Mouse (Mus musculus) CD8-positive naive resting alpha-beta T cell, adult 2 months (primary cell): ENCODE data around the gene Tbl1x.
"Not testable (repeated sequence)": the region's sequence is repeated elsewhere in the genome, so short reads cannot be mapped to it uniquely, and the experiment has no call there.

Source experiments
- DNase-seq, 2 experiments: peaks; one replicate each; pipeline ENCODE4 v3.0.0; 2022; ENCODE audit warnings: low read depth in 2 of 2, low spot score in 2 of 2

Tbl1x gene

DNA sequence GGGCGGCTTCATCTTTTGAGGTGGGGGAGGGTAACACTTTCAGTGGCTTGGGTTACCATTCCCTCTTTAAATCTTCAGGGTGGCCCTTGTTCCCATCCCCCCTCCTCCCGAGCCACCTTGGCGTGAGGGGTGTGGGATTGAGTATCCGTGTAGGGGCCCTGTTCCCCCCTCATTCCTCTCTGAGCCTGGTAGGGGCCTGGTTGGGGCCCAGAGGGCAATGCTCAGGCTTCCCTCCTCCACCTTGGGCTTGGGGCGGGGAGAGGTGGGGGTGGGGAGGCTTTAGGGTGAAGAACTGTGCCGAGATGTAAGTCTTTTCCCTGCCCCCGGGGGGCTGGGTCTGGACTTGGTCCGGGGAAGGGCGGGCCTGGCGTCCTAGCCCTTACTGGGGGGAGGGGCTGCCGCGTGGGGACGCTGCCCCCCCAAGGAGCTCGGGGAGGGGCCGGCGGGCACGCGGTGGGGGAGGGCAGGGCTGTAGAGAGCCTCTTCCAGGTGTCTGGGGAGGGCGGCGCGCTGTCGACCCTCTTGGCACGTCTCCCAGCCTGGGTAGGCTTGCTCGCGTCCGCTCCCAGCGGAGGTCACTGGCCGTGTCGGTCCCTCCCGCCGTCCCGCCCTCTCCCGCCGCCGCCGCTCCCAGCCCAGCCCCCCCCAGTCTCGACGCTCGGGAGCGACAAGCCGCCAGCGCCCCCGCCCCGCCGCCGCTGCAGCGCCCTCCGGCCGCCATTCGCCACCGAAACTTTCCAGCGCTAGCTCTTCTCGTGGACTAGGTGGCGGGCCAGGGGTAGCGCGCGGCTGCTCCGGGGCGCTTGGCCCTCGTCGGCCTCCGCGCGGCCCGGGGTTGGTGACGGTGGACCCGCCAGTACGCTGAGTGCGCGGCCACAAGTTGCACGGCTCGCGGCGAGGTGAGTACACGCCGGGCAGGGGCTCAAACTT is at the start of gene Tbl1x:
TSS of gene Tbl1x (plus strand) at position 643 of the 930 bp plus-strand sequence.
- DNase-seq = peak; percentile 18 to 38

DNA sequence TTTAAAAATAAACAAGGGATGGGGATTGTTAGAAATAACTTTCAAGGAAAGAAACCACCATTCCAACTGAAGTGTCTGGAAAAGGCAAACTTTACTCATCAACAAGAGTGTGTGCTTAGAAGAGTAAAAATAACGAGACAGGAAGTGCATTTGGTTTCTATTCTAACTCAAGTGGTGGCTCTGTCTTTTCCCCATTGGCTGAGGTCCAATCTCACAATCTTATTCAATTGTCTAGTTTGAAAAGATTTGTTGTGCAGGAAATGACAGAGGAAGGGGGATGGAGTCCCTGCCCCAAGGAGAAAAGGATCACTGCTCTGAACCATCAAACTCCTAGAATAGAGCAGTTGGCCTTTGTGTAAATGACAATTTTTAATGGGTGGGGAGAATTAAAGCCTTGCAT is 41.6 kb upstream of the Tbl1x start:
- DNase-seq = no peak

DNA sequence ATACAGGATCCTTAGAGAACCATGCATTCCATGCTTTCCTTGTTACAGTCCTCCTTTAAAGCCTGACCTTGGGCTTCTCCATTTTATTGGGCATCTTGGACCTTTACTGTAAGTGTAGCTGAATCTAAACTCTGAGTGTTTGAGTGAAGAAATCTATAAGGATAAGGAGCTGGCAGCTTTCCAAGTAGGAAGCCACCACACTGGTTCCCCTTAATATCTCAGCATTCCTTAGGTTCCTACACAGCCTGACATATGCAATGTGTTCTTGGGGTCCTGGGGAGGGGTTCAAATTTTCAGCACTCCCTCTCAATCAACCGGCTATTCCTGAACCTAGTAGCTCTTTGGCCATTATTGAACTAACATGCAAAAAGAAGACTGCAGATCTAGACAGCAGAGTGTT is 38.0 kb upstream of the Tbl1x start:
- no peak for DNase-seq

DNA sequence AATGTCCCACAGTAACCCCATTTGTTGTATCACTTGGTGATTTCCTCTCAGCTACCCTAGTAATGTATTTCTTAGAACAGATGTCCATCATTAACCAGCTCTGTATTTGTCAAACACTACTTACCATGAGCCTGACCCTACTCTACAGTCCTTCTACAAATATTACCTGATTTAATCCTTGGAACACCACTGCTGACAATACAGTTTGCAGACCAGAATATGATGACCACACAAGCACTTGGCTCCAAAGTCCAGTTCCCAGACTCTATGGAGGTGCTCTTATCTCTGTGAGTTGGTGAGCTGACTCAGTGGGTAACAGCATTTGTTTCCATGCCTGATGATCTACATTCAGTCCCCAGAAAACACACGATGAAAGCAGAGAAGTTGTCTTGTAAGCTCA is 37.3 kb upstream of the Tbl1x start:
- DNase-seq = no peak

DNA sequence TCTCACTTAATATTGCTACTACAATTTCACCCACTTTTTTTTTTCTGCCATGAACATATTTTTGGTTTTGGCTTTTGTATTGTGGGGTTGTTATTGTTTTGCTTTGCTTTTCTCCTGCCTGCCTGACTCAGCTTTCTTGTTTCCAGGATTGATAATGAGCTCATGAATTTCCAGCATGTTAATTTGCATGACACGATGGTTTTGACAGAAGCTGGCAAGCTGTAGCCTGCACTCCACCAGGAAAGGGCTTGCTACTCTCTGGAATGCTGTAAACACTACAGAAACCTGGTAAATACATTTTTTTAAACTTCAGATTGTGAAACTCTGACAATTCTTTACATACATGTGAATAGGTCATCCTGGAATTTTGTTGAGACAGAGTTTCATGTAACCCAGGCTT is 36.3 kb upstream of the Tbl1x start:
- no peak for DNase-seq

DNA sequence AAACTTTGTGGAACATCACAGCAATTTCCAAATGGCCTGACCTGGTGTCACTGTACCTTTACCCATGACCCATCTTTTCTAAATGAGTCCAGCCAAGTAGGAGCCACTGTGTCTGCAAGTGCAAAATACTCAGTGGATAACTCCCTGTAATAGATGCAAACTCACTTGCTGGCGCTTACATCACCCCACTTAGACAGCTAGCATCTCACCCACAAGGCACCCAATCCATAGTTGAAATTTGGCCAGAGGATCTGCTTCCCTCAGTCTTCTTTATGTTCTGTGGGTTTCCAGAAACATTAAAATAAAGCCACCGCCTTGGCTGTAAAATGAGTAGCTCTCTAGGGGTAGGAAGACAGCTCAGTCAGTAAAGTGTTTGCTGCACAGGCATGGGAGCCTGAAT is 33.3 kb upstream of the Tbl1x start:
- no peak for DNase-seq

DNA sequence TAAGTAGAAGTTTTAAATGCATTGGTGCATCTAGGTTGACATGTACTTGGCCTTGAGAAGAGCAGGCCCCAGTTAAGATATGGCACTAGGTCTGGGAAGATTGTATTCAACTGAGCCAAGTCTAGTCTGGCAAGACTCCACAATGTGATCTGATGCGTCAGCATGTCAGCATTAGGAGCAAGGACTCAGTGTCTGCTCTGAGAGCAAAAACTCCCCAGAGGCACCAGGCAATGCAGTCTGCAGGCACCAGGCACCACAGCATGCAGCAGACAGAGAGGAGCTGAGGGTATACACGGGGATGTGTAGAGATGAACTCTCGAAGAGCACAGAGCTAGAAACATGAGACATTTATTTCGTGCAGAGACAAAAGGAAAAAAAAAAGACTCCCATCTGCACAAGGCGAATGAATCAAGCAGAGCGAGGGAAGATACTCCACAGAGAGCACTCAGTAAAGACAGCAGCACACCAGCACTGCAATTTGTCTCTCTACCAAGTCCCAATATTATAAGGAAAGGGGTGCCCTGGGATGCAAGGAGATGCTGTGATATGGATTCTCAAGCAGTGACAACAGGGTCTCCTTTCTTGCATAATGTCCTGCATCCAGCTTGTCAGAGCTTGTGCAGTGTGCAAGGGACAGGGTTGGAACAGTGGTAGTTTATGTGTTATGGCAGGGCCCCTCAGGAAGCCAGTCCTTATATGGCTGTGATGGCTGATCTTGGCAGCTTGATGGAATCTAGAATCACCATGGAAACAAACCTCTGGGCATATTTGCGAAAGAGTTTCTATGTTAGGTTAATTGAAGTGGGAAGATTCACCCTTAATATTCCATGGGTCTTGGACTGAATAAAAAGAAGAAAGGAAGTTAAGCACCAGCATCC is 22.7 kb upstream of the Tbl1x start:
- no peak for DNase-seq

DNA sequence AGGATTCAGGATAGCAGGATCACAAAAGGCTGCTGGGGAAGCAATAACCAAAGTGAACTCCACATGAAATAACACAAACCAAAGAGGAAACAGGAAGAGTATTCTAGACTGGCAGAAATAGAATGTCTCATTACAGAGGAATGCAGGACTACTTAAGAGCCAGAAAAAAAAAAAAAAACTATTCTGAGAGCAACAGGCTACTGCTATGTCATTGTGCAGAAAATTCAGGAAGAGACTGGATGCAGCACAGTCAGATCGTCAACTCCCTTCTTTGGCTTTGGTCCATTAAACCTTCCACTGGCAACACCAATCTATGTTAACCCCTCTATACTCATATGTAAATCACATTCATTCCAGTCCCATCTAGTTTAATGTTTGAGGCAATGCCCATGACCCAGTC is 20.7 kb upstream of the Tbl1x start:
- no peak for DNase-seq

DNA sequence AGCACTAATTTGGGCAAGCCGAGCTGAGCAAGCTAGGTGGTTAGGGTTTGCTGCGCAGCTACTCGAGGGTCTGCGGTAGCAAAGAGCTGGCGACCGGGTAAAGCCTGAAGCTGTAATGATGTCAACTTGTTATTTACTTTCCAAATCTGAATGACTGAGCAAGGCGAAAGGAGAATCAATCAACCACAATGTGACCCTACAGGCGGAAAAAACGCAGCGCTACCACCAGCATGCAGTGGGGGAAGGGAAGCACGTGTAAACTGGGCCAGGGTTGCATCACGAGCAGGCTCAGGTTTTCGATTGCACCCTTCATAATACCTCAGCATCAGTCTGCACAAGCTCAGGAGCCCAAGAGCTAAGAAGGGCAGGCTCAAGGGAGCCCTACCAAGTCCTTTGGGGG is 1.7 kb upstream of the Tbl1x start:
- peak; percentile 79 to 87 for DNase-seq

DNA sequence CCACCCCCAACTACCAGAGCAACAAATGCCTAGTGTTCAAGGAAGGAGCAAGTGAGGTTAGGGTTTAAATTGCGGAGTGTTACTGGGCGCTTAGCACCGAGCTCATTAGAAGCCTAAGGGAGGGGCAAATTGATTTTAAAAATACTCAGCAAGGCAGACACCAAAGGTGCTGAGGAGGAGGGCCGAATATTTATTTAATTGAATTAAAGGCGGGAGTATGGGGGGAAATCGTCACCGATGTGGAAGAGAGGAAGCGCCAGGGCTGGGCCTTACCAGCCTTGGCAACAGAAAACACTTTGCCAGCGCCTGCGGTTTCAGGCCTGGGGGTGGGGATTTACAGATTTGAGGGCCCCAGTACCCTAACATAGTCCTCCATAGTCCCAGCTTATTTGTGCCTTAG is 1.0 kb upstream of the Tbl1x start:
- DNase-seq = peak; percentile 6 to 22

DNA sequence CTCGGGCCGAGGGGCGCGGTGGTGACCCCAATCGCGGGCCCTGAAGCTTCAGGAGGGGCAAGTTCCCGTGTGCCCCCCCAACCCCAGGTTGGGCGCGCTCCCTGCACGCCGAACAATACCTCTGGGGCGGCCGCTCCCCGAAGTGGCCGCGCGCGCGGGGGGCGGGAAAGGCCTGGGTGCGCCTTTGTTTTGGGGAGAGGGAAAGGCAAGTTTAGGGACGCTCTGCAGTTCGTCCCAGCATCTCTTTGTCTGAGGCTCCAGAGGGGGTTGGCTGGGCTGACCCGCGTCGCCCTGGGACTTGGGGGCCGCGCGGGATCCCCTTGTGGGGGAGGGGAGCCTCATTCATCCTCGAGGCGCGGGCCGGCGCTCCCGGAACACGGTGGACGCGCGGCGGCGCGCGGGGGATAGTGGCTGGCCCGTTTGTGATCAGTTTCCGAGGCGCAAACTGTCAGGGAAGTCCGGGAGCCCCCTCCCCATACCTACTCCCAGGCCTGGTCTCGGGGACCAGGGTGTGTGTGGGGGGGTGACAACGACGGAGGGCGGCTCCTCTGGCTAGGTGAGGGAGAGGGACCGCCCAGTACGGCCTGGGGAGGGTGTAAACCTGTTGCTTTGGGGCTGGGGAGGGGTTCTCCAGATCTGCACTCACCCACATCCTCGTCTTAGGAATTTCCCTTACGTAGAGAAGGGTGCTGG is 634 bp downstream of the Tbl1x start:
- DNase-seq = peak; percentile 14 to 17

DNA sequence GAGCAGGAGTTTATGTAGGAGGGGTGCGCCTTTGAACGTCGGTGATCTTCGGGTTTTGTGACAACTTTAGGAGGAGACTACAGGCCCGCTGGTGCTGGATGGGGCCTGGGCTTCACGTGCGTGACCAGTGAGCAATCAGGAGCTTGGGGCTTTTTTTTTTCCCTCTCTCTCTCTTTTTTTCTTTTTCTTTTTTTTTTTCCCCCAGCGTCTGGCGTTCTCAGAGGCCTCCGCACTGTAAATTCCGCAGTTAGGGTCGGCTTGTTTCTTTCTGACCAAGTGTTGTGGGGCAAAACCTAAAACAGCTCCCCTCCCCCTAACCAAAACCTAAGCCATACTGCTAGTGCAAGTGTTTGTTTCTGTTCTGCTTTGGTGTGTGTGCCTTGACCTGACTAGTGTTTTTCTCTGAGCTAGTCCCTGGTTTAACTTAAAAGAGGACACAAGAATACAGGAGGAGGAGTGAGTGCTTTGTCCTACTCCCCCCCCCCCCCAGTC is 1.2 kb downstream of the Tbl1x start:
- no peak for DNase-seq

DNA sequence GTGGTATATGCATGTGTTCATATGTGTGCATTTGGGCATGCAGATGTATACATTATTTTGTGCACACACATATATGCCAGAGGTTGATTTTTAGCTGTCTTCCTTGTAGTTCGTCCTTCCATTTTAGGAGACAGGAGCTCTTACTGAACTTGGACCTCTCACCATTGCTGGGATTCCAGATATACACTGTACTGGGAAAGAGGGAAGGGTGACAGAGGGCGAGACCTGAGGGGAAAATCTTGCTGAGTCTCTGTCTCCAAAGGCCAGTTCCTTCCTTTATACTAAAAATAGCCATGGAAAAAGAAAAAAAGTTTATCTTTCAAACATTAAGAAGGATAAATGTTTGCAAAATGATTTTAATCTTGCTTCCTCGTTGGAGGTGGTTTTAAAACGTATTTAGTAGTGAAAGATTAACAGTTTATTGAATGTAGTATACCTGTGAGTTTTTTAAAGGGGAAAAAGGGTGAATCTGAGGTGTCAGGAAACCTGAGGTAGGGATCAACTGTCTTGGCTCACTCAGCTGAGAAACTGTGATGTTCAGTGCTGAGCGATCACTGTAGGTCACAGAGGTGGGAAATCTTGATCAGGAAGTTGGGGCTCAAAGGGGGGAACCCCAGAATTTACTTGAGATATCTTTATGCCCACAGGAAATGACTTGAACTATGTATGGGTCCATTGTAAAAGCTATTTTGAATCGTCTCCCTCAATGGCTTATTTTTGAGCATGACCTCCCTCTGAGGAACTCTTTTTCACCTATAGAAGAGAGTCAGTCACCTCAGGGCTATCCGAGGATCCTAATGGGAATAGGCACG is 6.7 kb downstream of the Tbl1x start:
- DNase-seq = no peak

DNA sequence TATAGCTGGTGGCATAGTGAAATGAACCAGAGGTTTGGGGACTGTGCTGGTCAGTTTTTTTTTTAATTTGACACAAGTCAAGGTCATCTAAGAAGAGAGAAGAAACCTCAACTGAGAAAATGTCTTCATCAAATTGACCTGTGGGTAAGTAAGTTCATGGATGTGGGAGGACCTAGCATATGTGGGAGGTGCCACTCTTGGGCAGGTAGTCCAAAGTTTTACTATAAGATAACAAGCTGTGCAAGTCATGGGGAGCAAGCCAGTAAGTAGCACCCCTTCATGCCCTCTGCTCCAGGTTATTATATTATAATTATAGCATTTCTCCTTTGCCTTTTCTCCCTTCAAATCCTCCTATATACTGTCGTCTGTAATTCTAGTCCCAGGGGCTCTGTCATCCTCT is 8.1 kb downstream of the Tbl1x start:
- DNase-seq = no peak

DNA sequence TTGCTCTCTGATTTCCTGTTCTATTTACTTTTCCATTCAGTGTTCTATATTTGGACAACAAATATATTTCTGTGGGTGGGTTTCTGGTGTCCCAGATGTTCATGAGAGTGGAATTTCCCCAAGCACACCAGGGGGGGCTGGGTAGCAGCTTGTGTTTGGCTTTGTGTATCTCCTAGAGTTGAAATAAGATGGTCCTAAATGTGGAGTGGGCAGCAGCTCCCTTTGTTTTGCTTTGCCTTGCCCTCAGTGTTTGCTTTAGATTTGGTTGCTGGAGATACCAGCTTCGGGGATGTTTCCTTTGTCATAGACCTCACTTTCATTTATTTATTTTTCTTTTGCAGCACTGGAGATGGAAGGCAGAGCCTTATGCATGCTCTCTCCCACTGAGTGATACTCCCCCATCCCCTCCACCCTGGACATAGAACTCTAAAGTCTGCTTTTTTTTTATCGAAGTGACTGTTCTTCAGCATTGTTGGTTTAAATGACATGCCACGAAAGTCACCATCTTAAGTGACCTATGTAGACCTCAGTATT is 12.1 kb downstream of the Tbl1x start:
- no peak for DNase-seq

DNA sequence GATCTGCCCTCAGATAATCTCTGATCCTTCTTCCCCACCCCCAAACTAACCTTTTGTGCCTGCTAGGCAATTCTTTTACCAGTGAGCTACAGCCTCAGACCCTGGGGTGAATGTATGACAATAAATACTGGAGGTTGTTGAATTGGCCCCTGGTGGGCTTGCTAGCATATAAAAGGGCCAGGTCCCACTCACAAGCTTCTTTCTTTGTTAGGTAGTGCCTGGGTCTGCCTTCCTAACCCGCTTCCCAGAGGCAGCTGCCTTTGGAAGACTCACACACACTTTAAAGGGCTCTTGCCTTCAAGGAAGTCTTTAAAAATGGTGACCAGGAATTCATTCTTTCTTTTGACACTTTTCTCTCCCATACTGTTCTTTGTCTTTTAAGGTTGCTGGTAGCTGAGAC is 14.4 kb downstream of the Tbl1x start:
- DNase-seq = no peak

DNA sequence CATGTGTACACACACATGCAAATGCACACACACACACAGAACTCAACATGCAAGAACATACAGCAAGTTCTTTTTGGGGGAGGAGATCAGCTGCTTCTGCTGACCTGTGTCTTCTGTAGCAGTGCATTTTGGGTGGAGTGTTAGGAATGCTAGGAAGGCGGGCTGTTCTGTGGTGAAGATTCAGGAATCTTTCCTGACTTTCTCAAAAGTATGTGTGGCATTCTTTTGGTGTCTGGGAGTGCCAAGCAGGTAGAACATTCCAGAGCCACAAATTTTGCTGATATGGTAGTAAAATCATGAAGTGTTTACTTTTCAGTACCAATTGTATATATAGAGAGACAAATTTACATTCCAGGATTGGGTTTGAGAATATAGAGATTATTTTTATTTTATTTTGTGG is 17.6 kb downstream of the Tbl1x start:
- no peak for DNase-seq

DNA sequence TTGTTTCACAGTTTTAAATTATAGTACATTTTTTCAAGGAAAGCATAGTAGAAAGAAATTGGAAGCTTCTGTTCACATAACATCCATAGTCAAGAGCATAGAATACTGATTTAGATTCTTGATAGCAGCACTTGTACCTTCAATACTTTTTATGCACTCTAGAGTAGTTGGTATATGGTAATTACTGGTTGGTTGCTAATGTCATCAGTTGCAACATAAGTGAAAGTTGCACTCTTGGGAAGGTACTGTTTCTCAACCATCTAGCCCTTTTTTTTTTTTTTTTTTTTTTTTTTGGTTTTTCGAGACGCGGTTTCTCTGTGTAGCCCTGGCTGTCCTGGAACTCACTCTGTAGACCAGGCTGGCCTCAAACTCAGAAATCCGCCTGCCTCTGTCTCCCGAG is 20.2 kb downstream of the Tbl1x start:
- no peak for DNase-seq

DNA sequence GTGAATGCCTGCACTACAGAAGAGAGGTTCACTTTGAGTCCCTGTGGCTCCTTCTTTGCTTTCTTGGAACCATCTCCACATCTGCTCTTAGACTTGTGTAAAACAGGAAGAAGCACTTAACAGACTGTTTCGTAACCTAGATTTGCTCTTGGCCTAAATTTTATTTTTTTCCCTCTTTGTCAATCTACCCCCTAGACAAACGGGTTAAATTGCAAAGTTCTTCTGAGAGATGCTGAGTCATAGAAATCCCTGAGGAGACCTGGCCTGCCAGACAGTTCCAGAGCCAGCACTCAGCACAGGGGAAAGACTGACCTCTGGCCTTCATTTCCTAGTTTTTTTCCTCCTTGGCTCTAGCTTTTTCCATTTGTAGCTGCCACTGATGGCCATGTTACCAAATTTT is 23.1 kb downstream of the Tbl1x start:
- DNase-seq = no peak

DNA sequence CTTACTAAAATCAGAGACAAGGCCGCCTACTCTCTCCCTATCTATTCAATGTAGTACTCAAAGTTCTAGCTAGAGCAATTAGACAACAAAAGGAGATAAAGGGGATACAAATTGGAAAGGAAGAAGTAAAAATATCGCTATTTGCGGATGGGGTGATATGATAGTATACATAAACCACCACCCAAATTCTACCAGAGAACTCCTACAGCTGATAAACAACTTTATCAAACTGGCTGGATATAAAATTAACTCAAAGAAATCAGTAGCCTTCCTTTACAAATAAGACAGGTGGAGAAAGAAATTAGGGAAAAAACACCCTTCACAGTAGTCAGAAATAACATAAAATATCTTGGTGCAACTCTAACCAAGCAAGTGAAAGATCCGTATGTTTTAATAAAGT is 29.0 kb downstream of the Tbl1x start:
- not testable (repeated sequence) for DNase-seq
